Mouse (Mus musculus) heart, embryonic 12.5 days (tissue): ENCODE results near the gene Ngrn. TPM values are rescaled to one million over a fixed set of nuclear protein-coding genes. Genes with fewer than 3 reads are reported as not detected.
A peak's percentile ranks its signal among the peaks of the same experiment; 100 is the strongest.

Experiments
- ATAC-seq: fragments of 200-750 bp; cut with Nextera tagmentation; 2 replicates; pipeline ENCODE4 v1.8.0; 2017; ENCODE audit warnings: moderate TSS enrichment, moderate library complexity; ENCODE audit not compliant: insufficient number of reproducible peaks, low FRiP score
- H3K27ac ChIP-seq: fragments of 300-500 bp; sonication (generic); 2 replicates; pipeline ENCODE4 v1.5.1; 2016; ENCODE audit warnings: mild to moderate bottlenecking, moderate library complexity; ENCODE audit not compliant: poor library complexity, severe bottlenecking
- H3K27me3 ChIP-seq: fragments of 300-500 bp; sonication (generic); replicated peaks from 2 replicates; pipeline ENCODE4 v1.6.1; 2016; ENCODE audit warnings: mild to moderate bottlenecking, moderate library complexity
- H3K36me3 ChIP-seq: fragments of 300-500 bp; sonication (generic); 2 replicates; pipeline ENCODE4 v1.6.1; 2016; ENCODE audit warnings: mild to moderate bottlenecking, moderate library complexity
- H3K4me1 ChIP-seq: fragments of 300-500 bp; sonication (generic); replicated peaks from 2 replicates; pipeline ENCODE4 v1.6.1; 2016; ENCODE audit warnings: mild to moderate bottlenecking
- H3K4me2 ChIP-seq: fragments of 300-500 bp; sonication (generic); 2 replicates; pipeline ENCODE4 v1.6.1; 2016; ENCODE audit warnings: mild to moderate bottlenecking, moderate library complexity
- H3K4me3 ChIP-seq: fragments of 300-500 bp; sonication (generic); 2 replicates; pipeline ENCODE4 v1.5.1; 2016; ENCODE audit warnings: mild to moderate bottlenecking
- H3K9ac ChIP-seq: fragments of 300-500 bp; sonication (generic); 2 replicates; pipeline ENCODE4 v1.6.1; 2016; ENCODE audit warnings: mild to moderate bottlenecking, moderate library complexity
- H3K9me3 ChIP-seq: fragments of 300-500 bp; sonication (generic); replicated peaks from 2 replicates; pipeline ENCODE4 v1.6.1; 2016; ENCODE audit warnings: mild to moderate bottlenecking, moderate library complexity
- WGBS: fragments of 180-500 bp; shearing (Covaris S2); methylation state at CpG from one replicate; pipeline ENCODE4 v1.1.7; 2016; 5-methylcytosine and 5-hydroxymethylcytosine counted together
- polyA plus RNA-seq: library from polyadenylated mRNA; unstranded; fragments of >200 nt; fragmentation: Nextera tagmentation; extraction: Ambion mirVana; gene quantifications from 2 replicates; pipeline ENCODE4 v1.2.1, GENCODE M21; 2016

The Ngrn gene
- 43.0 and 43.4 TPM in 2 replicates for polyA plus RNA-seq

- ATAC-seq = peak; percentile 89
- peaks cover 36% of the 10 kb centered on the region for H3K27me3 ChIP-seq
- peaks cover 8% of the 10 kb centered on the region for H3K4me1 ChIP-seq
- H3K4me3 ChIP-seq = peak within 1 kb of the TSS; percentile 65
- H3K9ac ChIP-seq = peak within 1 kb of the TSS; percentile 80
- WGBS = 25% methylated on average over 40 of the region's 40 CpGs
- H3K9me3 ChIP-seq = no peaks in the 10 kb centered on the region
- H3K27ac ChIP-seq = peak within 1 kb of the TSS; percentile 56
- H3K36me3 ChIP-seq = peaks cover 18% of the 10 kb centered on the region
- peak within 1 kb of the TSS; percentile 91 for H3K4me2 ChIP-seq
Measured at GRCm38 (mm10) chr7:80260625-80261371, at the start of gene Ngrn. Ngrn (plus strand) TSS chr7:80261215.

GRCm38 (mm10) chr7:80213604-80214003, 47.4 kb upstream of the Ngrn start:
- no peak overlapping the region for H3K4me3 ChIP-seq
- H3K4me1 ChIP-seq = peaks cover 25% of the 10 kb centered on the region
- no peaks in the 10 kb centered on the region for H3K9me3 ChIP-seq
- peaks cover 39% of the 10 kb centered on the region for H3K36me3 ChIP-seq
- 74% methylated on average over 7 of the region's 7 CpGs for WGBS
- no peak overlapping the region for H3K4me2 ChIP-seq
- H3K9ac ChIP-seq = no peak overlapping the region
- H3K27ac ChIP-seq = no peak overlapping the region
- H3K27me3 ChIP-seq = no peaks in the 10 kb centered on the region
- ATAC-seq = no peak

- H3K36me3 ChIP-seq = peaks cover 47% of the 10 kb centered on the region
- 82% methylated on average over 8 of the region's 8 CpGs for WGBS
- peaks cover 16% of the 10 kb centered on the region for H3K4me1 ChIP-seq
- no peaks in the 10 kb centered on the region for H3K9me3 ChIP-seq
- H3K27me3 ChIP-seq = no peaks in the 10 kb centered on the region
- no peak overlapping the region for H3K4me2 ChIP-seq
- H3K9ac ChIP-seq = 0 out of 2 replicates have a peak overlapping the region, but pooled peaks have one; percentile 24
- H3K27ac ChIP-seq = no peak overlapping the region
- no peak overlapping the region for H3K4me3 ChIP-seq
- ATAC-seq = no peak
Measured at GRCm38 (mm10) chr7:80214459-80214858, 46.6 kb upstream of the Ngrn start.

GRCm38 (mm10) chr7:80215398-80215797, 45.6 kb upstream of the Ngrn start:
- H3K36me3 ChIP-seq = peaks cover 57% of the 10 kb centered on the region
- WGBS = 30% methylated on average over 4 of the region's 4 CpGs
- peak; percentile 41; the same call in 1 of the 2 replicates for ATAC-seq
- H3K27ac ChIP-seq = no peak overlapping the region
- no peaks in the 10 kb centered on the region for H3K9me3 ChIP-seq
- H3K4me1 ChIP-seq = peaks cover 9% of the 10 kb centered on the region
- no peak overlapping the region for H3K4me3 ChIP-seq
- H3K4me2 ChIP-seq = no peak overlapping the region
- no peaks in the 10 kb centered on the region for H3K27me3 ChIP-seq
- no peak overlapping the region; the same call in 1 of the 2 replicates for H3K9ac ChIP-seq

GRCm38 (mm10) chr7:80216566-80216965, 44.4 kb upstream of the Ngrn start:
- H3K4me3 ChIP-seq = no peak overlapping the region
- H3K36me3 ChIP-seq = peaks cover 68% of the 10 kb centered on the region
- no peaks in the 10 kb centered on the region for H3K9me3 ChIP-seq
- no peak for ATAC-seq
- 76% methylated on average over 8 of the region's 8 CpGs for WGBS
- no peaks in the 10 kb centered on the region for H3K27me3 ChIP-seq
- no peak overlapping the region for H3K27ac ChIP-seq
- peaks cover 9% of the 10 kb centered on the region for H3K4me1 ChIP-seq
- H3K9ac ChIP-seq = no peak overlapping the region
- H3K4me2 ChIP-seq = no peak overlapping the region

- WGBS = 87% methylated on average over 9 of the region's 9 CpGs
Measured at GRCm38 (mm10) chr7:80218666-80219065, 42.3 kb upstream of the Ngrn start.

GRCm38 (mm10) chr7:80220237-80220797, 40.7 kb upstream of the Ngrn start:
- Histone ChIP-seq H3K27me3 (no peaks in the 10 kb centered on the region), H3K27ac (no peak overlapping the region), H3K4me1 (peaks cover under 1% of the 10 kb centered on the region), H3K4me2 (no peak overlapping the region), H3K36me3 (peaks cover 84% of the 10 kb centered on the region), H3K4me3 (no peak overlapping the region), H3K9me3 (no peaks in the 10 kb centered on the region), H3K9ac (no peak overlapping the region)
- WGBS = 88% methylated on average over 9 of the region's 9 CpGs
- no peak for ATAC-seq

More at GRCm38 (mm10) chr7:80218666-80219065, 42.3 kb upstream of the Ngrn start:
- no peak for ATAC-seq
- Histone ChIP-seq H3K4me1 (peaks cover 4% of the 10 kb centered on the region), H3K27me3 (no peaks in the 10 kb centered on the region), H3K36me3 (peaks cover 72% of the 10 kb centered on the region), H3K4me2 (no peak overlapping the region), H3K9ac (no peak overlapping the region), H3K27ac (no peak overlapping the region), H3K9me3 (no peaks in the 10 kb centered on the region), H3K4me3 (no peak overlapping the region)

- no peak overlapping the region for H3K27ac ChIP-seq
- no peak for ATAC-seq
- H3K36me3 ChIP-seq = peaks cover 86% of the 10 kb centered on the region
- H3K9ac ChIP-seq = no peak overlapping the region
- H3K4me1 ChIP-seq = no peaks in the 10 kb centered on the region
- H3K4me2 ChIP-seq = no peak overlapping the region
- H3K4me3 ChIP-seq = no peak overlapping the region
- WGBS = 81% methylated on average over 4 of the region's 4 CpGs
- H3K9me3 ChIP-seq = no peaks in the 10 kb centered on the region
- H3K27me3 ChIP-seq = no peaks in the 10 kb centered on the region
Measured at GRCm38 (mm10) chr7:80221179-80221750, 39.8 kb upstream of the Ngrn start.

GRCm38 (mm10) chr7:80227065-80227464, 34.0 kb upstream of the Ngrn start:
- peaks cover 5% of the 10 kb centered on the region; the same call in 1 of the 2 replicates for H3K4me1 ChIP-seq
- H3K27me3 ChIP-seq = no peaks in the 10 kb centered on the region
- no peak overlapping the region for H3K4me2 ChIP-seq
- 95% methylated on average over 4 of the region's 4 CpGs for WGBS
- peaks cover 54% of the 10 kb centered on the region for H3K36me3 ChIP-seq
- H3K9ac ChIP-seq = no peak overlapping the region
- no peaks in the 10 kb centered on the region for H3K9me3 ChIP-seq
- ATAC-seq = no peak
- no peak overlapping the region for H3K27ac ChIP-seq
- H3K4me3 ChIP-seq = no peak overlapping the region

- Histone ChIP-seq H3K4me1 (peaks cover 10% of the 10 kb centered on the region), H3K9me3 (no peaks in the 10 kb centered on the region), H3K27me3 (no peaks in the 10 kb centered on the region), H3K36me3 (peaks cover 28% of the 10 kb centered on the region), H3K27ac (no peak overlapping the region), H3K4me3 (no peak overlapping the region), H3K4me2 (no peak overlapping the region), H3K9ac (no peak overlapping the region)
- ATAC-seq = no peak
- WGBS = 81% methylated on average over 6 of the region's 6 CpGs
Measured at GRCm38 (mm10) chr7:80230196-80230595, 30.8 kb upstream of the Ngrn start.

- Histone ChIP-seq H3K9me3 (no peaks in the 10 kb centered on the region), H3K27ac (peak overlapping the region; percentile 40; the same call in 1 of the 2 replicates), H3K4me3 (peak overlapping the region; percentile 73), H3K4me1 (peaks cover 10% of the 10 kb centered on the region), H3K4me2 (peak overlapping the region; percentile 89), H3K27me3 (no peaks in the 10 kb centered on the region), H3K9ac (peak overlapping the region; percentile 79), H3K36me3 (peaks cover 12% of the 10 kb centered on the region)
- under 1% methylated on average over 29 of the region's 29 CpGs for WGBS
- no peak; the same call in 1 of the 2 replicates for ATAC-seq
Measured at GRCm38 (mm10) chr7:80231971-80232488, 29.0 kb upstream of the Ngrn start.
